ENCODE assay signal across 8 mouse cellular contexts in genomic region chr7:25178317-25178716, GRCm38 (mm10). TPM values are rescaled to one million over a fixed set of nuclear protein-coding genes. Genes with fewer than 3 reads are reported as not detected.
A peak's percentile ranks its signal among the peaks of the same experiment; 100 is the strongest.
DNase-seq lines count a peak whose midpoint lies in the region; ATAC-seq and TF ChIP-seq lines count a peak whose summit lies in the region.

No protein-coding gene starts in this region.

- no peak for TF ChIP-seq POLR2A in olfactory bulb, adult 2 months (IDR thresholded peaks at IDR 0.05; ENCODE audit: insufficient read depth, low read depth, low read length)

- no peak overlapping the region for H3K9ac ChIP-seq in embryonic facial prominence, embryonic 12.5 days
- H3K9ac ChIP-seq in intestine, embryonic 16.5 days (ENCODE audit: low read depth, low read length) = 0 out of 2 replicates have a peak overlapping the region, but pooled peaks have one; percentile 48

- DNase-seq in left cerebral cortex, adult 18-20 months (ENCODE audit: low spot score in 2 of 2) = peak; percentile 36 to 42
- DNase-seq in left cerebral cortex, adult 8-10 months (ENCODE audit: low spot score in 2 of 2) = no peak
- no peak for DNase-seq in spleen, postnatal 4 days (ENCODE audit: low spot score in 2 of 2)
- DNase-seq in adrenal gland, adult 18-20 months (ENCODE audit: low spot score in 2 of 2) = no peak
- no peak for DNase-seq in kidney, postnatal 25 days

- H3K36me3 ChIP-seq in embryonic facial prominence, embryonic 12.5 days = no peaks in the 10 kb centered on the region
- H3K36me3 ChIP-seq in intestine, embryonic 16.5 days (ENCODE audit: control insufficient read depth, insufficient read depth, low read length) = no peaks in the 10 kb centered on the region

- no peak overlapping the region for H3K27ac ChIP-seq in embryonic facial prominence, embryonic 12.5 days
- no peak overlapping the region for H3K27ac ChIP-seq in intestine, embryonic 16.5 days (ENCODE audit: low read length)
- peak overlapping the region; percentile 97 for H3K27ac ChIP-seq in olfactory bulb, adult 2 months (ENCODE audit: insufficient read depth, low read depth, low read length)

- peaks cover 9% of the 10 kb centered on the region; the same call in 1 of the 2 replicates for H3K4me1 ChIP-seq in embryonic facial prominence, embryonic 12.5 days
- peaks cover 7% of the 10 kb centered on the region; the same call in 1 of the 2 replicates for H3K4me1 ChIP-seq in intestine, embryonic 16.5 days (ENCODE audit: control insufficient read depth, insufficient read depth, low read length)
- peaks cover 30% of the 10 kb centered on the region for H3K4me1 ChIP-seq in olfactory bulb, adult 2 months (ENCODE audit: control insufficient read depth, insufficient read depth, low read length)

- ATAC-seq in embryonic facial prominence, embryonic 12.5 days (ENCODE audit: insufficient number of reproducible peaks, insufficient read depth, low FRiP score, low TSS enrichment) = no peak
- no peak for ATAC-seq in intestine, embryonic 16.5 days

- H3K27me3 ChIP-seq in embryonic facial prominence, embryonic 12.5 days = peaks cover 87% of the 10 kb centered on the region
- peaks cover 63% of the 10 kb centered on the region for H3K27me3 ChIP-seq in intestine, embryonic 16.5 days (replicated peaks; ENCODE audit: control insufficient read depth, insufficient read depth, low read length)

- H3K9me3 ChIP-seq in embryonic facial prominence, embryonic 12.5 days = no peaks in the 10 kb centered on the region
- no peaks in the 10 kb centered on the region for H3K9me3 ChIP-seq in intestine, embryonic 16.5 days (ENCODE audit: control insufficient read depth, low read length)

- WGBS in embryonic facial prominence, embryonic 12.5 days = 1% methylated on average over 17 of the region's 17 CpGs
- under 1% methylated on average over 17 of the region's 17 CpGs for WGBS in intestine, embryonic 16.5 days
- WGBS in olfactory bulb, adult 2 months = 2% methylated on average over 17 of the region's 17 CpGs

- peak overlapping the region; percentile 54 for H3K4me3 ChIP-seq in embryonic facial prominence, embryonic 12.5 days
- peak overlapping the region; percentile 51 for H3K4me3 ChIP-seq in intestine, embryonic 16.5 days (ENCODE audit: low read length)
- peak overlapping the region; percentile 83 for H3K4me3 ChIP-seq in olfactory bulb, adult 2 months (ENCODE audit: insufficient read depth, low read depth, low read length)

- peak overlapping the region; percentile 87 for H3K4me2 ChIP-seq in embryonic facial prominence, embryonic 12.5 days (replicated peaks)
- H3K4me2 ChIP-seq in intestine, embryonic 16.5 days (ENCODE audit: low read depth, low read length) = peak overlapping the region; percentile 83; the same call in 1 of the 2 replicates

- TF ChIP-seq CTCF in olfactory bulb, adult 2 months (IDR thresholded peaks at IDR 0.05; ENCODE audit: insufficient read depth, low read depth, low read length) = no peak

RNA-seq across cellular contexts. Expression of gene Pou2f2, which starts 1.2 kb away (rescaled TPM):
- 10 to 100 TPM in 1 of 2 experiments, 1 to 10 TPM in 1; 7.7 to 12.9 TPM for total RNA-seq in left cerebral cortex, adult 18-20 months (2021)
- 10 to 100 TPM; 10.5 to 13.2 (median 11.9) TPM for total RNA-seq in left cerebral cortex, adult 8-10 months (2022)
- 2.3 and 3.2 TPM in 2 replicates for polyA plus RNA-seq in embryonic facial prominence, embryonic 12.5 days (2016; fragmentation: Nextera tagmentation; extraction: Ambion mirVana)
- polyA plus RNA-seq in intestine, embryonic 16.5 days (2015; fragmentation: Nextera tagmentation; extraction: Ambion mirVana) = 1.0 and 1.2 TPM in 2 replicates
- polyA plus RNA-seq in olfactory bulb, adult 2 months (2012; ENCODE audit: insufficient read depth, insufficient read length, low replicate concordance, missing spikeins) = not detected in 2 replicates
- under 1 TPM; 0.56 to 0.61 TPM for total RNA-seq in adrenal gland, adult 18-20 months (2021)

RNA-seq across cellular contexts. Expression of gene Dedd2, which starts 42.1 kb away (rescaled TPM):
- 10 to 100 TPM; 24.2 to 26.7 TPM for total RNA-seq in left cerebral cortex, adult 18-20 months (2021)
- total RNA-seq in left cerebral cortex, adult 8-10 months (2022) = 10 to 100 TPM; 21.2 to 24.5 (median 22.2) TPM
- 13.7 and 14.9 TPM in 2 replicates for polyA plus RNA-seq in embryonic facial prominence, embryonic 12.5 days (2016; fragmentation: Nextera tagmentation; extraction: Ambion mirVana)
- 11.3 and 11.9 TPM in 2 replicates for polyA plus RNA-seq in intestine, embryonic 16.5 days (2015; fragmentation: Nextera tagmentation; extraction: Ambion mirVana)
- polyA plus RNA-seq in olfactory bulb, adult 2 months (2012; ENCODE audit: insufficient read depth, insufficient read length, low replicate concordance, missing spikeins) = not detected in 2 replicates
- 10 to 100 TPM; 24.0 to 27.0 TPM for total RNA-seq in adrenal gland, adult 18-20 months (2021)

RNA-seq across cellular contexts. Expression of gene Zfp526, which starts 42.9 kb away (rescaled TPM):
- total RNA-seq in left cerebral cortex, adult 18-20 months (2021) = 10 to 100 TPM; 10.6 to 11.4 TPM
- total RNA-seq in left cerebral cortex, adult 8-10 months (2022) = 10 to 100 TPM; 12.1 to 12.9 (median 12.8) TPM
- 2.9 and 3.0 TPM in 2 replicates for polyA plus RNA-seq in embryonic facial prominence, embryonic 12.5 days (2016; fragmentation: Nextera tagmentation; extraction: Ambion mirVana)
- polyA plus RNA-seq in intestine, embryonic 16.5 days (2015; fragmentation: Nextera tagmentation; extraction: Ambion mirVana) = 1.9 and 2.3 TPM in 2 replicates
- polyA plus RNA-seq in olfactory bulb, adult 2 months (2012; ENCODE audit: insufficient read depth, insufficient read length, low replicate concordance, missing spikeins) = not detected in 2 replicates
- total RNA-seq in adrenal gland, adult 18-20 months (2021) = 10 to 100 TPM in 1 of 2 experiments, 1 to 10 TPM in 1; 8.4 to 10.2 TPM

RNA-seq across cellular contexts. Expression of gene Gsk3a, which starts 59.3 kb away (rescaled TPM):
- 100 to 1,000 TPM; 215 to 224 TPM for total RNA-seq in left cerebral cortex, adult 18-20 months (2021)
- 100 to 1,000 TPM; 214 to 232 (median 222) TPM for total RNA-seq in left cerebral cortex, adult 8-10 months (2022)
- 15.9 and 17.4 TPM in 2 replicates for polyA plus RNA-seq in embryonic facial prominence, embryonic 12.5 days (2016; fragmentation: Nextera tagmentation; extraction: Ambion mirVana)
- 4.0 and 5.9 TPM in 2 replicates for polyA plus RNA-seq in intestine, embryonic 16.5 days (2015; fragmentation: Nextera tagmentation; extraction: Ambion mirVana)
- not detected in 2 replicates for polyA plus RNA-seq in olfactory bulb, adult 2 months (2012; ENCODE audit: insufficient read depth, insufficient read length, low replicate concordance, missing spikeins)
- 100 to 1,000 TPM in 1 of 2 experiments, 10 to 100 TPM in 1; 96.7 to 101 TPM for total RNA-seq in adrenal gland, adult 18-20 months (2021)

Comparison
In these comparisons a context has a peak if more than half of its experiments do, and no peak if none do; other contexts are left out.
1. DNase-seq: peak in left cerebral cortex, adult 18-20 months (2 of 2); none in left cerebral cortex, adult 8-10 months (0 of 2), spleen, postnatal 4 days (0 of 2), adrenal gland, adult 18-20 months (0 of 2) and kidney, postnatal 25 days (0 of 2).
2. RNA of gene Pou2f2, which starts 1.2 kb away (total RNA-seq): 7.7 to 12.9 TPM in left cerebral cortex, adult 18-20 months and 10.5 to 13.2 TPM in left cerebral cortex, adult 8-10 months; 0.56 to 0.61 TPM in adrenal gland, adult 18-20 months; every median in the first group is over 4 times any median in the second.
3. Peak in every context shown above with its lines, with median percentiles within 50 percentile points of each other: H3K4me3 ChIP-seq.